Mouse (Mus musculus): Measurements from ENCODE around the gene Gnai2. TPM values are rescaled to one million over a fixed set of nuclear protein-coding genes. Genes with fewer than 3 reads are reported as not detected.

The Gnai2 gene
- polyA plus RNA-seq, 1 experiment from 2014 or later, result 351 TPM

GRCm38 (mm10) chr9:107570845-107571244, 64.3 kb downstream of the Gnai2 start:
- DNase-seq (ENCODE audit: low spot score), result no peak
- Histone ChIP-seq H3K9ac (ENCODE audit: low read depth, low read length) (no peak overlapping the region), H3K27ac (no peak overlapping the region), H3K36me3 (ENCODE audit: insufficient read depth, low read length) (peaks cover 25% of the 10 kb centered on the region), H3K4me2 (ENCODE audit: low read length) (peak overlapping the region; percentile 78), H3K9me3 (replicated peaks; ENCODE audit: low read length) (no peaks in the 10 kb centered on the region), H3K27me3 (ENCODE audit: insufficient read depth, low read length) (no peaks in the 10 kb centered on the region), H3K4me3 (replicated peaks; ENCODE audit: low read depth, low read length) (peak overlapping the region; percentile 74; the same call in 1 of the 2 replicates), H3K4me1 (replicated peaks; ENCODE audit: insufficient read depth, low read length) (peaks cover 29% of the 10 kb centered on the region)
- 84% methylated on average over 21 of the region's 21 CpGs for WGBS
- ATAC-seq (replicated peaks; ENCODE audit: low FRiP score, low read depth), result no peak
- no peak for TF ChIP-seq CTCF (IDR thresholded peaks at IDR 0.05; ENCODE audit: low read depth)

- no peaks in the 10 kb centered on the region for H3K27me3 ChIP-seq (ENCODE audit: insufficient read depth, low read length)
- WGBS, result 31% methylated on average over 13 of the region's 13 CpGs
- H3K9me3 ChIP-seq (replicated peaks; ENCODE audit: low read length), result no peaks in the 10 kb centered on the region
- peak overlapping the region; percentile 74 for H3K4me3 ChIP-seq (replicated peaks; ENCODE audit: low read depth, low read length)
- H3K27ac ChIP-seq, result peak overlapping the region; percentile 95
- no peak for TF ChIP-seq CTCF (IDR thresholded peaks at IDR 0.05; ENCODE audit: low read depth)
- H3K4me2 ChIP-seq (ENCODE audit: low read length), result peak overlapping the region; percentile 78
- DNase-seq (ENCODE audit: low spot score) (no peak), ATAC-seq (replicated peaks; ENCODE audit: low FRiP score, low read depth) (no peak)
- peaks cover 25% of the 10 kb centered on the region for H3K36me3 ChIP-seq (ENCODE audit: insufficient read depth, low read length)
- H3K4me1 ChIP-seq (replicated peaks; ENCODE audit: insufficient read depth, low read length), result peaks cover 29% of the 10 kb centered on the region
- H3K9ac ChIP-seq (ENCODE audit: low read depth, low read length), result peak overlapping the region; percentile 74
Measured at GRCm38 (mm10) chr9:107570016-107570415, 65.2 kb downstream of the Gnai2 start.

DNA sequence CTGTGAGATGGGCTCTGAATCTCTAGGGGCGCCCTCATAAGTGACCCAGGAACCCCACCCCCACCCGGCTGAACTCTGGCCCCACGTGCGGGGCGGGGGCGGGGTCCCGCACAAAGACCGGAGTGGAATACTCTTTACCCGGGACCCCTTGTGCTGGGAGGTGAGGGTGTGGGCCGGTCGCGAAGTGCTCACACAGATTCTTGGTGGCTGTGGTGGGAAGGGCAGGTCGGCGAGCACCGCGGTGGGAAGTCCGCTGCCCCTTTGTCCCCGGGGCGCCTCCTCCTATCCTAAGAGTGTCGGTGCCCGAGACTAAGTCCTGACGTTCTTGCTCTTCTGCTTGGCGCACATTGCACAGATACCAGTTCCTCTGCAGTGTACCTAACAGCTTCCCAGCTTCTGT, 65.9 kb downstream of the Gnai2 start:
- Histone ChIP-seq H3K9ac (ENCODE audit: low read depth, low read length) (peak overlapping the region; percentile 74), H3K4me2 (ENCODE audit: low read length) (peak overlapping the region; percentile 78), H3K27me3 (ENCODE audit: insufficient read depth, low read length) (no peaks in the 10 kb centered on the region), H3K27ac (peak overlapping the region; percentile 95), H3K9me3 (replicated peaks; ENCODE audit: low read length) (no peaks in the 10 kb centered on the region), H3K4me3 (replicated peaks; ENCODE audit: low read depth, low read length) (peak overlapping the region; percentile 74), H3K36me3 (ENCODE audit: insufficient read depth, low read length) (peaks cover 21% of the 10 kb centered on the region), H3K4me1 (replicated peaks; ENCODE audit: insufficient read depth, low read length) (peaks cover 29% of the 10 kb centered on the region)
- peak; percentile 43 for DNase-seq (ENCODE audit: low spot score)
- no peak for TF ChIP-seq CTCF (IDR thresholded peaks at IDR 0.05; ENCODE audit: low read depth)
- ATAC-seq (replicated peaks; ENCODE audit: low FRiP score, low read depth), result peak; percentile 34
- 0% methylated on average over 23 of the region's 23 CpGs for WGBS

GRCm38 (mm10) chr9:107568331-107569261, 66.6 kb downstream of the Gnai2 start:
- Histone ChIP-seq H3K4me2 (ENCODE audit: low read length) (peak overlapping the region; percentile 78), H3K9me3 (replicated peaks; ENCODE audit: low read length) (no peaks in the 10 kb centered on the region), H3K9ac (ENCODE audit: low read depth, low read length) (peak overlapping the region; percentile 74), H3K4me1 (replicated peaks; ENCODE audit: insufficient read depth, low read length) (peaks cover 34% of the 10 kb centered on the region), H3K27me3 (ENCODE audit: insufficient read depth, low read length) (no peaks in the 10 kb centered on the region), H3K27ac (peak overlapping the region; percentile 95), H3K4me3 (replicated peaks; ENCODE audit: low read depth, low read length) (peak overlapping the region; percentile 74), H3K36me3 (ENCODE audit: insufficient read depth, low read length) (peaks cover 20% of the 10 kb centered on the region)
- DNase-seq (ENCODE audit: low spot score) (peak; percentile 94), ATAC-seq (replicated peaks; ENCODE audit: low FRiP score, low read depth) (peak; percentile 72)
- TF ChIP-seq CTCF (IDR thresholded peaks at IDR 0.05; ENCODE audit: low read depth), result no peak; the same call in 1 of the 2 replicates
- WGBS, result under 1% methylated on average over 41 of the region's 41 CpGs

GRCm38 (mm10) chr9:107567702-107568319, 67.4 kb downstream of the Gnai2 start, which contains the start of gene Hyal2:
Hyal2 (plus strand) TSS chr9:107567945.
- DNase-seq (ENCODE audit: low spot score) (peak; percentile 53), ATAC-seq (replicated peaks; ENCODE audit: low FRiP score, low read depth) (no peak)
- Histone ChIP-seq H3K4me3 (replicated peaks; ENCODE audit: low read depth, low read length) (peak within 1 kb of the TSS; percentile 74), H3K27me3 (ENCODE audit: insufficient read depth, low read length) (no peaks in the 10 kb centered on the region), H3K36me3 (ENCODE audit: insufficient read depth, low read length) (peaks cover 14% of the 10 kb centered on the region), H3K9me3 (replicated peaks; ENCODE audit: low read length) (no peaks in the 10 kb centered on the region), H3K4me2 (ENCODE audit: low read length) (peak within 1 kb of the TSS; percentile 78), H3K4me1 (replicated peaks; ENCODE audit: insufficient read depth, low read length) (peaks cover 34% of the 10 kb centered on the region), H3K27ac (peak within 1 kb of the TSS; percentile 95), H3K9ac (ENCODE audit: low read depth, low read length) (peak within 1 kb of the TSS; percentile 74)
- WGBS, result 5% methylated on average over 18 of the region's 18 CpGs
- TF ChIP-seq CTCF (IDR thresholded peaks at IDR 0.05; ENCODE audit: low read depth), result peak; percentile 2; the same call in 1 of the 2 replicates

- Histone ChIP-seq H3K9me3 (replicated peaks; ENCODE audit: low read length) (no peaks in the 10 kb centered on the region), H3K27ac (peak overlapping the region; percentile 95), H3K36me3 (ENCODE audit: insufficient read depth, low read length) (peaks cover 10% of the 10 kb centered on the region; the same call in 1 of the 2 replicates), H3K9ac (ENCODE audit: low read depth, low read length) (no peak overlapping the region), H3K4me2 (ENCODE audit: low read length) (peak overlapping the region; percentile 78), H3K4me3 (replicated peaks; ENCODE audit: low read depth, low read length) (no peak overlapping the region), H3K4me1 (replicated peaks; ENCODE audit: insufficient read depth, low read length) (peaks cover 34% of the 10 kb centered on the region), H3K27me3 (ENCODE audit: insufficient read depth, low read length) (no peaks in the 10 kb centered on the region)
- DNase-seq (ENCODE audit: low spot score) (peak; percentile 66), ATAC-seq (replicated peaks; ENCODE audit: low FRiP score, low read depth) (0 out of 2 replicates have a peak, but pooled peaks have one; percentile 1)
- WGBS, result 59% methylated on average over 3 of the region's 3 CpGs
- no peak for TF ChIP-seq CTCF (IDR thresholded peaks at IDR 0.05; ENCODE audit: low read depth)
Measured at GRCm38 (mm10) chr9:107566855-107567254, 68.3 kb downstream of the Gnai2 start.

All from kidney, postnatal 0 days (tissue).